Mouse (Mus musculus) kidney, adult 2 months (tissue): ENCODE measurements around the gene Cfap36.

Experiments used
- CTCF ChIP-seq: fragments of 200-500 bp; conservative IDR thresholded peaks from 2 replicates; pipeline ENCODE4 v1.5.1; 2011; ENCODE audit warnings: low read depth, mild to moderate bottlenecking, control low read depth, low read length, moderate library complexity, mixed read lengths; ENCODE audit not compliant: insufficient read depth, insufficient read length
- POLR2A ChIP-seq: fragments of 200-500 bp; IDR thresholded peaks from one replicate; pipeline ENCODE4 v1.6.1; 2011; ENCODE audit warnings: low read depth, low read length, control low read depth

DNA sequence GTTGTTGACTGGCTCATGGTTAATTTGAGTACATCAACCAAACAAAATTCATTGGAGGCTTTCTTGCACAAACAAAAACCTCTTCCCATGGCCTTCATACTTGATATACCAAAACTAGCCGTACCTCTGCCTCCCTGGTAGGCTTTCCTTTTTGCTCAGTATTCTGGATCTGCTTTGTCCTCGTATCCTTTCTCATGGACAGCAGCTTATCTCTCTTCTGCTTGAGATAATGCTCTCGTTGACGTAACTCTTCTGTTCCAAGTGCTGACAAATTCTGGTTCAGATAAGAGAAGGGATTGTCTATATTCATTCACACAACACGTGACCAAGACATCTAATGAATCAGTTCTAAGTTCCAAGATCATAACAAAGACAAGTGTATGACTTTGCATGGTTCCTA lies 24.9 kb downstream of the Cfap36 start:
- TF ChIP-seq CTCF (no peak), POLR2A (no peak)
